ENCODE assay signal across 8 mouse cellular contexts in genomic region chr6:47787941-47788736, GRCm38 (mm10). TPM values are rescaled to one million over a fixed set of nuclear protein-coding genes. Genes with fewer than 3 reads are reported as not detected.
DNase-seq lines count a peak whose midpoint lies in the region; ATAC-seq lines count a peak whose summit lies in the region.

No protein-coding gene starts in this region.

- 0 out of 2 replicates have a peak, but pooled peaks cover 5% of the 10 kb centered on the region for H3K4me1 ChIP-seq in embryonic facial prominence, embryonic 14.5 days (ENCODE audit: control insufficient read depth, insufficient read depth, low read length)
- H3K4me1 ChIP-seq in limb, embryonic 13.5 days, result 0 out of 2 replicates have a peak, but pooled peaks cover 5% of the 10 kb centered on the region
- H3K4me1 ChIP-seq in midbrain, embryonic 15.5 days, result peaks cover 6% of the 10 kb centered on the region

- H3K27ac ChIP-seq in embryonic facial prominence, embryonic 14.5 days (replicated peaks; ENCODE audit: low read depth, low read length), result peak overlapping the region; percentile 96
- peak overlapping the region; percentile 92 for H3K27ac ChIP-seq in limb, embryonic 13.5 days
- H3K27ac ChIP-seq in midbrain, embryonic 15.5 days, result peak overlapping the region; percentile 90

- no peaks in the 10 kb centered on the region for H3K27me3 ChIP-seq in embryonic facial prominence, embryonic 14.5 days (replicated peaks; ENCODE audit: control insufficient read depth, insufficient read depth, low read length)
- H3K27me3 ChIP-seq in limb, embryonic 13.5 days, result no peaks in the 10 kb centered on the region
- no peaks in the 10 kb centered on the region for H3K27me3 ChIP-seq in midbrain, embryonic 15.5 days (replicated peaks)

- peak; percentile 96 for DNase-seq in 3T3-L1 (ENCODE audit: low read depth, low spot score)
- DNase-seq in adrenal gland, postnatal 4 days (ENCODE audit: low spot score in 2 of 2), result peak; percentile 20 to 59
- peak; percentile 96 for DNase-seq in embryonic facial prominence, embryonic 14.5 days (ENCODE audit: low spot score)
- peak; percentile 90 for DNase-seq in heart, adult 8-10 months (ENCODE audit: low spot score)
- DNase-seq in kidney, adult 8-10 months, result peak; percentile 84 to 88
- DNase-seq in spleen, adult 18-20 months, result peak; percentile 57 to 68

- ATAC-seq in embryonic facial prominence, embryonic 14.5 days (ENCODE audit: low read depth), result peak; percentile 93
- ATAC-seq in limb, embryonic 13.5 days (ENCODE audit: low FRiP score, low read depth), result peak; percentile 94
- peak; percentile 96 for ATAC-seq in midbrain, embryonic 15.5 days (replicated peaks)

- peak overlapping the region; percentile 58 for H3K4me2 ChIP-seq in embryonic facial prominence, embryonic 14.5 days (ENCODE audit: low read depth, low read length)
- peak overlapping the region; percentile 65 for H3K4me2 ChIP-seq in limb, embryonic 13.5 days (replicated peaks)
- H3K4me2 ChIP-seq in midbrain, embryonic 15.5 days, result peak overlapping the region; percentile 52

- H3K4me3 ChIP-seq in embryonic facial prominence, embryonic 14.5 days (ENCODE audit: low read depth, low read length), result peak overlapping the region; percentile 50
- peak overlapping the region; percentile 55 for H3K4me3 ChIP-seq in limb, embryonic 13.5 days
- peak overlapping the region; percentile 46 for H3K4me3 ChIP-seq in midbrain, embryonic 15.5 days

- WGBS in embryonic facial prominence, embryonic 14.5 days, result under 1% methylated on average over 18 of the region's 18 CpGs
- under 1% methylated on average over 18 of the region's 18 CpGs for WGBS in limb, embryonic 13.5 days
- WGBS in midbrain, embryonic 15.5 days, result 1% methylated on average over 18 of the region's 18 CpGs

- no peaks in the 10 kb centered on the region for H3K36me3 ChIP-seq in embryonic facial prominence, embryonic 14.5 days (ENCODE audit: control insufficient read depth, insufficient read depth, low read length)
- no peaks in the 10 kb centered on the region for H3K36me3 ChIP-seq in limb, embryonic 13.5 days
- no peaks in the 10 kb centered on the region for H3K36me3 ChIP-seq in midbrain, embryonic 15.5 days (replicated peaks)

- H3K9ac ChIP-seq in embryonic facial prominence, embryonic 14.5 days (ENCODE audit: low read depth, low read length), result peak overlapping the region; percentile 80
- peak overlapping the region; percentile 77 for H3K9ac ChIP-seq in limb, embryonic 13.5 days
- peak overlapping the region; percentile 60 for H3K9ac ChIP-seq in midbrain, embryonic 15.5 days

- no peaks in the 10 kb centered on the region for H3K9me3 ChIP-seq in embryonic facial prominence, embryonic 14.5 days (ENCODE audit: control insufficient read depth, low read length)
- H3K9me3 ChIP-seq in limb, embryonic 13.5 days, result no peaks in the 10 kb centered on the region
- no peaks in the 10 kb centered on the region for H3K9me3 ChIP-seq in midbrain, embryonic 15.5 days

RNA-seq across cellular contexts. Expression of gene Pdia4, which starts 25.1 kb away (rescaled TPM):
- total RNA-seq in adrenal gland, postnatal 4 days (2021), result 100 to 1,000 TPM; 115 to 130 TPM
- 262 and 270 TPM in 2 replicates for polyA plus RNA-seq in embryonic facial prominence, embryonic 14.5 days (2014; fragmentation: Nextera tagmentation; extraction: Ambion mirVana)
- 10 to 100 TPM; 35.8 to 45.8 (median 38.8) TPM for total RNA-seq in heart, adult 8-10 months (2022)
- polyA plus RNA-seq in limb, embryonic 13.5 days (2015; fragmentation: Nextera tagmentation; extraction: Ambion mirVana), result 282 and 324 TPM in 2 replicates
- 138 and 149 TPM in 2 replicates for polyA plus RNA-seq in midbrain, embryonic 15.5 days (2015; fragmentation: Nextera tagmentation; extraction: Ambion mirVana)

RNA-seq across cellular contexts. Expression of gene Zfp786, which starts 42.5 kb away (rescaled TPM):
- 1 to 10 TPM; 2.1 to 2.7 TPM for total RNA-seq in adrenal gland, postnatal 4 days (2021)
- 1.9 and 2.4 TPM in 2 replicates for polyA plus RNA-seq in embryonic facial prominence, embryonic 14.5 days (2014; fragmentation: Nextera tagmentation; extraction: Ambion mirVana)
- 1 to 10 TPM in 3 of 4 experiments, under 1 TPM in 1; 0.97 to 1.3 (median 1.1) TPM for total RNA-seq in heart, adult 8-10 months (2022)
- 5.6 and 6.1 TPM in 2 replicates for polyA plus RNA-seq in limb, embryonic 13.5 days (2015; fragmentation: Nextera tagmentation; extraction: Ambion mirVana)
- polyA plus RNA-seq in midbrain, embryonic 15.5 days (2015; fragmentation: Nextera tagmentation; extraction: Ambion mirVana), result 21.1 and 22.8 TPM in 2 replicates

RNA-seq across cellular contexts. Expression of gene Zfp398, which starts 47.3 kb away (rescaled TPM):
- total RNA-seq in adrenal gland, postnatal 4 days (2021), result 10 to 100 TPM; 16.7 to 18.0 TPM
- polyA plus RNA-seq in embryonic facial prominence, embryonic 14.5 days (2014; fragmentation: Nextera tagmentation; extraction: Ambion mirVana), result 8.0 and 8.1 TPM in 2 replicates
- 1 to 10 TPM; 5.9 to 8.4 (median 6.9) TPM for total RNA-seq in heart, adult 8-10 months (2022)
- 12.4 and 12.6 TPM in 2 replicates for polyA plus RNA-seq in limb, embryonic 13.5 days (2015; fragmentation: Nextera tagmentation; extraction: Ambion mirVana)
- polyA plus RNA-seq in midbrain, embryonic 15.5 days (2015; fragmentation: Nextera tagmentation; extraction: Ambion mirVana), result 20.9 and 22.5 TPM in 2 replicates

Comparison
In these comparisons a context has a peak if more than half of its experiments do, and no peak if none do; other contexts are left out.
1. Peak in every context shown above with its lines: DNase-seq, ATAC-seq, H3K4me3 ChIP-seq and H3K27ac ChIP-seq.
2. DNase-seq: peak in every context shown above with its lines; median percentile 96 in 3T3-L1; 96 in embryonic facial prominence, embryonic 14.5 days; 90 in heart, adult 8-10 months; 86 in kidney, adult 8-10 months; 62 in spleen, adult 18-20 months; 40 in adrenal gland, postnatal 4 days.